Mouse (Mus musculus): Measurements from ENCODE around the gene Cep112.

The Cep112 gene

GRCm38 (mm10) chr11:108447148-108447547 lies 22.2 kb downstream of the Cep112 start:
- no peak for DNase-seq (ENCODE audit: low spot score in 2 of 2)

- peak; percentile 71 to 79 for DNase-seq (ENCODE audit: low spot score in 2 of 2)
Measured at GRCm38 (mm10) chr11:108449811-108450210, 24.8 kb downstream of the Cep112 start.

- DNase-seq (ENCODE audit: low spot score in 2 of 2): no peak
Measured at GRCm38 (mm10) chr11:108459599-108459998, 34.6 kb downstream of the Cep112 start.

- peak; percentile 17 to 22 for DNase-seq (ENCODE audit: low spot score in 2 of 2)
Measured at GRCm38 (mm10) chr11:108464138-108464537, 39.1 kb downstream of the Cep112 start.

- DNase-seq (ENCODE audit: low spot score in 2 of 2): no peak
Measured at GRCm38 (mm10) chr11:108464715-108465301, 39.8 kb downstream of the Cep112 start.

GRCm38 (mm10) chr11:108475738-108476137 lies 50.7 kb downstream of the Cep112 start:
- DNase-seq (ENCODE audit: low spot score in 2 of 2): no peak

GRCm38 (mm10) chr11:108476226-108476625 lies 51.2 kb downstream of the Cep112 start:
- no peak for DNase-seq (ENCODE audit: low spot score in 2 of 2)

- no peak for DNase-seq (ENCODE audit: low spot score in 2 of 2)
Measured at GRCm38 (mm10) chr11:108483976-108484375, 59.0 kb downstream of the Cep112 start.

- DNase-seq (ENCODE audit: low spot score in 2 of 2): no peak
Measured at GRCm38 (mm10) chr11:108488256-108488655, 63.3 kb downstream of the Cep112 start.

- no peak for DNase-seq (ENCODE audit: low spot score in 2 of 2)
Measured at GRCm38 (mm10) chr11:108489863-108490262, 64.9 kb downstream of the Cep112 start.

- DNase-seq (ENCODE audit: low spot score in 2 of 2): no peak
Measured at GRCm38 (mm10) chr11:108508190-108508589, 83.2 kb downstream of the Cep112 start.

GRCm38 (mm10) chr11:108527725-108528363 lies 102.9 kb downstream of the Cep112 start:
- no peak for DNase-seq (ENCODE audit: low spot score in 2 of 2)

- no peak for DNase-seq (ENCODE audit: low spot score in 2 of 2)
Measured at GRCm38 (mm10) chr11:108532901-108533300, 107.9 kb downstream of the Cep112 start.

- DNase-seq (ENCODE audit: low spot score in 2 of 2): no peak
Measured at GRCm38 (mm10) chr11:108534014-108534413, 109.0 kb downstream of the Cep112 start.

GRCm38 (mm10) chr11:108552997-108553622 lies 128.1 kb downstream of the Cep112 start:
- no peak for DNase-seq (ENCODE audit: low spot score in 2 of 2)

- no peak for DNase-seq (ENCODE audit: low spot score in 2 of 2)
Measured at GRCm38 (mm10) chr11:108553881-108554280, 128.9 kb downstream of the Cep112 start.

- no peak for DNase-seq (ENCODE audit: low spot score in 2 of 2)
Measured at GRCm38 (mm10) chr11:108558544-108558943, 133.6 kb downstream of the Cep112 start.

- DNase-seq (ENCODE audit: low spot score in 2 of 2): no peak
Measured at GRCm38 (mm10) chr11:108559506-108559905, 134.5 kb downstream of the Cep112 start.

GRCm38 (mm10) chr11:108562076-108562475 lies 137.1 kb downstream of the Cep112 start:
- no peak for DNase-seq (ENCODE audit: low spot score in 2 of 2)

GRCm38 (mm10) chr11:108586551-108587184 lies 161.7 kb downstream of the Cep112 start:
- DNase-seq (ENCODE audit: low spot score in 2 of 2): no peak

- no peak for DNase-seq (ENCODE audit: low spot score in 2 of 2)
Measured at GRCm38 (mm10) chr11:108593207-108593958, 168.4 kb downstream of the Cep112 start.

Data from frontal cortex, postnatal 36 days (tissue).